Mouse (Mus musculus) erythroblast, embryonic 14.5 days (primary cell): ENCODE data around the gene Dnah8.

Experiments
- GATA1 ChIP-seq: IDR thresholded peaks from 2 replicates; pipeline ENCODE4 v1.6.1; 2012; ENCODE audit warnings: low read length, inconsistent platforms, mixed read lengths
- TAL1 ChIP-seq: IDR thresholded peaks from 3 replicates; pipeline ENCODE4 v1.6.1; 2012; ENCODE audit warnings: low read length, inconsistent platforms, mixed read lengths

GRCm38 (mm10) chr17:30818543-30818942 lies 194.4 kb downstream of the Dnah8 start:
- TF ChIP-seq TAL1 (no peak), GATA1 (no peak)
